Mouse (Mus musculus) testis, adult 2 months (tissue): Measurements from ENCODE around the gene Nos1.

Experiments used
- CTCF ChIP-seq: fragments of 200-500 bp; IDR thresholded peaks from 2 replicates; pipeline ENCODE4 v1.5.1; 2012; ENCODE audit warnings: low read depth, mild to moderate bottlenecking, inconsistent platforms, low read length, moderate library complexity; ENCODE audit not compliant: control insufficient read depth, insufficient read depth, insufficient replicate concordance
- POLR2A ChIP-seq: fragments of 200-500 bp; IDR thresholded peaks from 2 replicates; pipeline ENCODE4 v1.6.1; 2012; ENCODE audit warnings: low read depth, mild to moderate bottlenecking, inconsistent platforms, low read length, moderate library complexity; ENCODE audit not compliant: control insufficient read depth

DNA sequence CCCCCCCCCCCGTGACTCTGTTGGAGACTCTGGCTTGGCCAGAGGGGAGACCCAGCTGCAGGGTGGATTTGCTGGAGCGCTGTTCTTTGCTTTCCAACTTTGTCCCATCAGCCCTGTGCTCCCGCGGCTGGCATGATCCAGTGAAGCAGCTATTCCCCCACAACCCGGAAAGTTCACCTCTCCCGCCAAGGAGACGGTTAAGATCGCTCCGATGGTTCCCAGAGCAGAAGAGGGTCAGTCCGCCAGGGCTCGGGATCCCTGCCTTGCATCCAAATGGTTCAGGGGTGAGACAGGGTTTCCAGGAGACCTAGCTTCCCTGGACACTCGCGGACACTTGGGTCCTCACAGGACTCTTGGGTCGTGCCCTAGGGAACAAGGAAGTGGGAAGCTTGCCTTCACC lies 61.9 kb downstream of the Nos1 start:
- TF ChIP-seq CTCF (no peak), POLR2A (no peak)
